Mouse (Mus musculus) heart, embryonic 11.5 days (tissue): ENCODE results near the gene Homer3. TPM values are rescaled to one million over a fixed set of nuclear protein-coding genes. Genes with fewer than 3 reads are reported as not detected.

ENCODE experiments used
- ATAC-seq: fragments of 200-750 bp; cut with Nextera tagmentation; replicated peaks from 2 replicates; pipeline ENCODE4 v1.8.0; 2017; ENCODE audit warnings: moderate library complexity; ENCODE audit not compliant: insufficient number of reproducible peaks, low FRiP score, low TSS enrichment
- H3K27ac ChIP-seq: fragments of 300-500 bp; sonication (generic); 2 replicates; pipeline ENCODE4 v1.5.1; 2014; ENCODE audit warnings: mild to moderate bottlenecking, low read depth, low read length
- H3K27me3 ChIP-seq: fragments of 300-500 bp; sonication (generic); 2 replicates; pipeline ENCODE4 v1.6.1; 2014; ENCODE audit warnings: mild to moderate bottlenecking, low read length, mixed read lengths; ENCODE audit not compliant: control insufficient read depth, insufficient read depth
- H3K36me3 ChIP-seq: fragments of 300-500 bp; sonication (generic); 2 replicates; pipeline ENCODE4 v1.6.1; 2014; ENCODE audit warnings: mild to moderate bottlenecking, low read length, moderate library complexity, mixed read lengths; ENCODE audit not compliant: control insufficient read depth, insufficient read depth
- H3K4me1 ChIP-seq: fragments of 300-500 bp; sonication (generic); 2 replicates; pipeline ENCODE4 v1.6.1; 2014; ENCODE audit warnings: low read length; ENCODE audit not compliant: control insufficient read depth, insufficient read depth
- H3K4me2 ChIP-seq: fragments of 300-500 bp; sonication (generic); 2 replicates; pipeline ENCODE4 v1.6.1; 2014; ENCODE audit warnings: mild to moderate bottlenecking, moderate library complexity
- H3K4me3 ChIP-seq: fragments of 300-500 bp; sonication (generic); 2 replicates; pipeline ENCODE4 v1.5.1; 2014; ENCODE audit warnings: low read depth, low read length
- H3K9ac ChIP-seq: fragments of 300-500 bp; sonication (generic); 2 replicates; pipeline ENCODE4 v1.6.1; 2014; ENCODE audit warnings: mild to moderate bottlenecking, low read depth, low read length, moderate library complexity
- H3K9me3 ChIP-seq: fragments of 300-500 bp; sonication (generic); replicated peaks from 2 replicates; pipeline ENCODE4 v1.6.1; 2016; ENCODE audit warnings: low read length; ENCODE audit not compliant: control insufficient read depth
- WGBS: fragments of 180-500 bp; shearing (Covaris S2); extraction: QIAGEN DNeasy Blood & Tissue Kit; methylation state at CpG from one replicate; pipeline ENCODE4 v1.1.7; 2014; ENCODE audit not compliant: insufficient replicate concordance; 5-methylcytosine and 5-hydroxymethylcytosine counted together
- polyA plus RNA-seq: library from polyadenylated mRNA; unstranded; fragments of >200 nt; fragmentation: Nextera tagmentation; extraction: Ambion mirVana; gene quantifications from 2 replicates; pipeline ENCODE4 v1.2.1, GENCODE M21; 2014

The Homer3 gene
- polyA plus RNA-seq, 1 experiment from 2014 or later, result 25.5 TPM

- no peaks in the 10 kb centered on the region for H3K27me3 ChIP-seq
- H3K4me2 ChIP-seq, result no peak overlapping the region
- no peak for ATAC-seq
- no peaks in the 10 kb centered on the region for H3K9me3 ChIP-seq
- no peaks in the 10 kb centered on the region for H3K4me1 ChIP-seq
- H3K27ac ChIP-seq, result no peak overlapping the region
- no peak overlapping the region for H3K4me3 ChIP-seq
- 83% methylated on average over 1 of the region's 1 CpGs for WGBS
- H3K9ac ChIP-seq, result no peak overlapping the region
- H3K36me3 ChIP-seq, result peaks cover 53% of the 10 kb centered on the region
Measured at GRCm38 (mm10) chr8:70254628-70255027, 28.0 kb upstream of the Homer3 start.

- ATAC-seq, result no peak
- H3K9ac ChIP-seq, result no peak overlapping the region
- H3K4me3 ChIP-seq, result no peak overlapping the region
- H3K27me3 ChIP-seq, result no peaks in the 10 kb centered on the region
- H3K27ac ChIP-seq, result no peak overlapping the region
- no peak overlapping the region for H3K4me2 ChIP-seq
- H3K4me1 ChIP-seq, result no peaks in the 10 kb centered on the region
- H3K36me3 ChIP-seq, result peaks cover 61% of the 10 kb centered on the region
- 81% methylated on average over 3 of the region's 3 CpGs for WGBS
- H3K9me3 ChIP-seq, result no peaks in the 10 kb centered on the region
Measured at GRCm38 (mm10) chr8:70257456-70257855, 25.2 kb upstream of the Homer3 start.

GRCm38 (mm10) chr8:70258600-70258999 is 24.0 kb upstream of the Homer3 start:
- H3K9me3 ChIP-seq, result no peaks in the 10 kb centered on the region
- no peak overlapping the region for H3K27ac ChIP-seq
- H3K4me2 ChIP-seq, result no peak overlapping the region
- H3K36me3 ChIP-seq, result peaks cover 59% of the 10 kb centered on the region
- ATAC-seq, result no peak
- WGBS, result 83% methylated on average over 5 of the region's 5 CpGs
- no peak overlapping the region for H3K9ac ChIP-seq
- no peaks in the 10 kb centered on the region for H3K4me1 ChIP-seq
- no peak overlapping the region for H3K4me3 ChIP-seq
- no peaks in the 10 kb centered on the region for H3K27me3 ChIP-seq

- no peak for ATAC-seq
- Histone ChIP-seq H3K9ac (no peak overlapping the region), H3K4me3 (no peak overlapping the region), H3K4me2 (no peak overlapping the region), H3K36me3 (peaks cover 59% of the 10 kb centered on the region), H3K27ac (no peak overlapping the region), H3K4me1 (no peaks in the 10 kb centered on the region), H3K9me3 (no peaks in the 10 kb centered on the region), H3K27me3 (no peaks in the 10 kb centered on the region)
- 37% methylated on average over 2 of the region's 2 CpGs for WGBS
Measured at GRCm38 (mm10) chr8:70259043-70259442, 23.6 kb upstream of the Homer3 start.

GRCm38 (mm10) chr8:70267674-70268073 is 15.0 kb upstream of the Homer3 start:
- no peak overlapping the region for H3K27ac ChIP-seq
- no peaks in the 10 kb centered on the region for H3K27me3 ChIP-seq
- H3K9ac ChIP-seq, result no peak overlapping the region
- no peak overlapping the region for H3K4me2 ChIP-seq
- no peak overlapping the region for H3K4me3 ChIP-seq
- ATAC-seq, result no peak
- WGBS, result 75% methylated on average over 3 of the region's 3 CpGs
- H3K9me3 ChIP-seq, result no peaks in the 10 kb centered on the region
- peaks cover 22% of the 10 kb centered on the region for H3K36me3 ChIP-seq
- 0 out of 2 replicates have a peak, but pooled peaks cover 2% of the 10 kb centered on the region for H3K4me1 ChIP-seq

GRCm38 (mm10) chr8:70268311-70268710 is 14.3 kb upstream of the Homer3 start:
- Histone ChIP-seq H3K4me1 (peaks cover 2% of the 10 kb centered on the region; the same call in 1 of the 2 replicates), H3K4me2 (no peak overlapping the region), H3K36me3 (peaks cover 16% of the 10 kb centered on the region), H3K4me3 (no peak overlapping the region), H3K9me3 (no peaks in the 10 kb centered on the region), H3K27ac (no peak overlapping the region), H3K9ac (no peak overlapping the region), H3K27me3 (no peaks in the 10 kb centered on the region)
- no peak for ATAC-seq
- 51% methylated on average over 5 of the region's 5 CpGs for WGBS

GRCm38 (mm10) chr8:70268799-70269565 is 13.6 kb upstream of the Homer3 start:
- Histone ChIP-seq H3K4me1 (peaks cover 2% of the 10 kb centered on the region; the same call in 1 of the 2 replicates), H3K27me3 (no peaks in the 10 kb centered on the region), H3K4me2 (no peak overlapping the region), H3K4me3 (no peak overlapping the region), H3K9ac (no peak overlapping the region), H3K27ac (peak overlapping the region; percentile 46), H3K36me3 (peaks cover 11% of the 10 kb centered on the region), H3K9me3 (no peaks in the 10 kb centered on the region)
- no peak for ATAC-seq
- WGBS, result 44% methylated on average over 11 of the region's 11 CpGs

- ATAC-seq, result 0 out of 2 replicates have a peak, but pooled peaks have one; percentile 20
- WGBS, result 54% methylated on average over 3 of the region's 3 CpGs
Measured at GRCm38 (mm10) chr8:70272949-70273348, 9.7 kb upstream of the Homer3 start.

GRCm38 (mm10) chr8:70274350-70274749 is 8.3 kb upstream of the Homer3 start:
- Histone ChIP-seq H3K36me3 (no peaks in the 10 kb centered on the region), H3K9me3 (no peaks in the 10 kb centered on the region), H3K27ac (no peak overlapping the region), H3K9ac (no peak overlapping the region), H3K4me2 (no peak overlapping the region), H3K4me1 (peaks cover 7% of the 10 kb centered on the region; the same call in 1 of the 2 replicates), H3K27me3 (no peaks in the 10 kb centered on the region), H3K4me3 (no peak overlapping the region)
- ATAC-seq, result no peak

More at GRCm38 (mm10) chr8:70272949-70273348, 9.7 kb upstream of the Homer3 start:
- Histone ChIP-seq H3K9me3 (no peaks in the 10 kb centered on the region), H3K9ac (no peak overlapping the region; the same call in 1 of the 2 replicates), H3K4me3 (no peak overlapping the region), H3K36me3 (no peaks in the 10 kb centered on the region), H3K27me3 (no peaks in the 10 kb centered on the region), H3K4me2 (no peak overlapping the region), H3K4me1 (peaks cover 4% of the 10 kb centered on the region; the same call in 1 of the 2 replicates), H3K27ac (no peak overlapping the region)
